Mouse (Mus musculus) erythroblast, embryonic 14.5 days (primary cell): ENCODE measurements around the gene Cyb561d1.

Source experiments
- GATA1 ChIP-seq: IDR thresholded peaks from 2 replicates; pipeline ENCODE4 v1.6.1; 2012; ENCODE audit warnings: low read length, inconsistent platforms, mixed read lengths
- TAL1 ChIP-seq: IDR thresholded peaks from 3 replicates; pipeline ENCODE4 v1.6.1; 2012; ENCODE audit warnings: low read length, inconsistent platforms, mixed read lengths

GRCm38 (mm10) chr3:108241243-108241839 is 40.3 kb upstream of the Cyb561d1 start:
- no peak for TF ChIP-seq TAL1
- no peak for TF ChIP-seq GATA1
